Mouse (Mus musculus): Measurements from ENCODE around the gene Sbds. TPM values are rescaled to one million over a fixed set of nuclear protein-coding genes. Genes with fewer than 3 reads are reported as not detected.

Gene Sbds
- total RNA-seq, 2 experiments from 2014 or later: 83.8 to 90.3 TPM

DNA sequence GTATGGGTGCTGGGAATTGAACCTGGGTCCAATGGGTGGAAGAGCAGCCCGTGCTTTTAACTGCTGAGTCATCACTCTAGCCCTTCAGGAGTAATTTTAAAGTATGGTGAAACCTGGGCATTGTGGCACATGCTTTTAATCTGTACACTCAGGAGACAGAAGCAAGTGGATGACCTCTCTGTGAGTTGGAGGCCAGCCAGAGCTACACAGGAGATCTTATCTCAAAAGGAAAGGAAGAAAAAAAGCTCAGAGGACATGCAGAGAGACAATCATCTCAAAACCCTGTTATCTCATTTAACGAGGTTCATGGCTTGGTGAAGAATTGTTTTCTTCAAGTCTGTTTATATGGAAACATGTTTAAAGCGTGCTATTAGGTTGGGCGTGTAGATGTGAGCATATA lies 51.4 kb downstream of the Sbds start:
- no peak for DNase-seq (ENCODE audit: low spot score in 2 of 2)

DNA sequence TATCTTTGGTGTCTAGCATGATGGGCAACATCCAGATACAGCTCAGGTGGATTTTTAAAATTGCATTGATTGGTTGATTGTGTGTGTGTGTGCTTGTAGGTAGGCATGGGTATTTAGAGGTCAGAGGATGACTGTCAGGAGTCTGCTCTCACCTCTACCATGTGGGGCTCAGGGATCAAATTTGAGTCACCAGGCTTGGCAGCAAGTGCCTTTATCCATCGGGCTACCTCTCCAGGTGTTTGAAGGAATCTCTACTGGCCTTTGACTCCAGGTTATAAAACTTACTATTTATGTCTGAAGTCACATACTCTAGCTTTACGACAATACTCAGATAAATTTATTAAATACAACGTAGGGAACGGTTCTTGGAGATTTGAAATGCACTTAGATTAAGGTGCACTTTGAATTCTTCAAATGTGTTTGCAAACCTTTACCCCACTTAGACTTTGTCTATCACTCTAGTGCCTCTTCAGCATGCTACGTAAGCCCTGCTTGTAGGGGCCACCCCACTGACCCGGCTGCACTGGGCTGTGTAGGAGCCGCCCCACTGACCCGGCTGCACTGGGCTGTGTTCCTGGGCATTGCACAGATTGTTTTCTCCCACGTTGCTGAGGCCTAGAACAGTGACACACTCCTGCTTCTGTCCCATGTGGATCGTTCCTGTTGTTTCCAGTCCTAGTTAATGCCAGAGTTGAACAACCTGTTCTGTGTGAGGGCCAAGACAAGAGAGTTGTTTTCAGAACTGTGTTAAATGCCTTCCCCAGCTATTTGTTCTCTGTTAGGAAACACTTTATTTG lies 54.9 kb downstream of the Sbds start:
- DNase-seq (ENCODE audit: low spot score in 2 of 2): no peak

DNA sequence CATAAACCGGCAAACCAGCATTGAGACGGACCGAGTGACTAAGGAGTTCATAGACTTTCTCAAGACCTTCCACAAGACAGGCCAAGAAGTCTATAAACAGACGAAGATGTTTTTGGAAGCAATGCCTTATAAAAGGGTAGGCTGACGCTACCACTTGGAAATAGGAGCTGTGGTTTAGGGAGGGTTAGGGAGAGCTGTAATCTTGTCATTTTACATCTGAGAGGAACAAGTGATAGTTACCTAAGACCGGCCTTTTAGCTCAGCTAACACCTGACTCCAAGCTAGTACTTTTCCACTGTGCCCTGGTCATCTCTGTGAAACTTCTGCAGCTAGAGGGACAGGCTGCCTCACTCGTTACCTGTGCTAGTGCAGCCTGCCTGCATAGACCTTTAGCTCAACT lies 57.3 kb downstream of the Sbds start:
- no peak for DNase-seq (ENCODE audit: low spot score in 2 of 2)

DNA sequence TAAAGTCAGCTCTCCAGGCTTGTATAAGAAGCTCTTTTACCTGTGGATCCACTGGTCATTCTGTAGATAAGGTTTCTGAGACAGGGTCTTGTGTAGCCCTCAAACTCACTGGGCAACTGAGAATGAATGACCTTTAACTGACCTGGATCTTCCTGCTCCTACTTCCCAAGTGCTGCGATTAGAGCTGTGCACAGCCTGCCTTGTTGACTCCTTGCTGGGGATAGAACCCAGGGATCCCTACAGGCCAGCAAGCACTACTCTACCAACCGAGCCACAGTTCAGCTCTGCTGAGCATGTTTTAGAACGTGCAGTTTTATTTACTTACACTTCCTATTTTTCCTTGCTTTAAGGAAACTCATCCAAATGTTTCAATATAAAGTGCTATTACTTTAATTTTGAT lies 57.9 kb downstream of the Sbds start:
- no peak for DNase-seq (ENCODE audit: low spot score in 2 of 2)

DNA sequence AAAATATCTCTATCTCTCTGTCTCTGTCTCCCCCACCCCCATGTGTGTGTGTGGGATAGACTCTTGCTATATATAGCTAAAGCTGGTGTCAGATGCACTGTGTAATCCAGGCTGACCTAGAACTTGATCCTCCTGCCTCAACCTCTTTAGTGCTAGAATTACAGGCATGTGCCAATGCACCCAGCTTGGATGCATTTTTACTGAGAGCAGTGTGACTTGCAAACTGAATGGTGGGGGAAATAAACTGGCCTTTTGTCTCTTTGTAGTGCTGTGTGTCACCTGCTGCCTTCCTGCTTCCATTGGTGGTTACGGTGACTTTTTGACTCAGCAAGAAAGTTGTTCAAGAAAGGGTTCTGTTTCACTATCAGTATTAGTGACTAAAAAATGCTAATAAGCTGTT lies 59.0 kb downstream of the Sbds start:
- DNase-seq (ENCODE audit: low spot score in 2 of 2): no peak

Other genes with a start within 250 kb of the Sbds start
- gene Asl, start 226.3 kb downstream of the Sbds start, total RNA-seq (2021): 10 to 100 TPM; 16.0 to 31.9 TPM
- 10 to 100 TPM; 30.4 to 32.7 TPM for gene Crcp, start 226.2 kb downstream of the Sbds start, total RNA-seq (2021)
- gene Tpst1, start 182.2 kb downstream of the Sbds start, total RNA-seq (2021): 10 to 100 TPM; 34.3 to 34.6 TPM
- gene Kctd7, start 110.7 kb downstream of the Sbds start, total RNA-seq (2021): 10 to 100 TPM; 14.3 to 14.7 TPM
- gene Rabgef1, start 83.7 kb downstream of the Sbds start, total RNA-seq (2021): 10 to 100 TPM; 64.5 to 71.3 TPM
- 10 to 100 TPM; 43.8 to 48.4 TPM for gene Tmem248, start 38.4 kb downstream of the Sbds start, total RNA-seq (2021)
- 10 to 100 TPM; 14.0 to 15.0 TPM for gene Tyw1, start 89 bp upstream of the Sbds start, total RNA-seq (2021)
- gene Caln1, start 113.9 kb upstream of the Sbds start, total RNA-seq (2021): 100 to 1,000 TPM; 114 to 120 TPM
- 1 to 10 TPM; 1.0 to 1.3 TPM for gene A330070K13Rik, start 129.1 kb upstream of the Sbds start, total RNA-seq (2021)